ENCODE assay signal across 21 mouse cellular contexts in genomic region chr12:58557261-58557660, GRCm38 (mm10).
"Had no signal": no experiment of that assay in that cellular context is flagged by ENCODE, and none has a peak within 500 bp of the region (broad histone marks: within the 10 kb centered on the region; RNA-seq: fewer than 3 reads in every experiment).

No protein-coding gene starts in this region.

- ATAC-seq: midbrain, embryonic 15.5 days had no signal

- H3K27ac ChIP-seq: kidney, embryonic 15.5 days; left cerebral cortex, adult 2 months; liver, embryonic 13.5 days; lung, embryonic 15.5 days; midbrain, embryonic 10.5 days; midbrain, embryonic 15.5 days; neural tube, embryonic 12.5 days; neural tube, embryonic 15.5 days had no signal

- H3K36me3 ChIP-seq: kidney, embryonic 15.5 days; liver, embryonic 13.5 days; lung, embryonic 15.5 days; midbrain, embryonic 10.5 days; midbrain, embryonic 15.5 days; neural tube, embryonic 12.5 days; neural tube, embryonic 15.5 days; stomach, embryonic 15.5 days had no signal

- H3K4me1 ChIP-seq: kidney, embryonic 15.5 days; liver, embryonic 13.5 days; midbrain, embryonic 10.5 days; midbrain, embryonic 15.5 days; neural tube, embryonic 12.5 days; stomach, embryonic 15.5 days had no signal

- H3K9me3 ChIP-seq: kidney, embryonic 15.5 days; liver, embryonic 13.5 days; lung, embryonic 15.5 days; megakaryocyte, embryonic 14.5 days; midbrain, embryonic 10.5 days; midbrain, embryonic 15.5 days; neural tube, embryonic 12.5 days; neural tube, embryonic 15.5 days; stomach, embryonic 15.5 days had no signal

- H3K9ac ChIP-seq: kidney, embryonic 15.5 days; liver, embryonic 13.5 days; lung, embryonic 15.5 days; midbrain, embryonic 15.5 days; neural tube, embryonic 12.5 days; neural tube, embryonic 15.5 days; stomach, embryonic 15.5 days had no signal

- DNase-seq: kidney, adult 8-10 months; kidney, postnatal 10 days; kidney, postnatal 36 days; layer of hippocampus, postnatal 36 days; liver, embryonic 13.5 days; lung, postnatal 10 days; lung, postnatal 36 days; right cerebral cortex, adult 18-20 months; right cerebral cortex, postnatal 14 days; right cerebral cortex, postnatal 4 days; spleen, adult 18-20 months; thymus, postnatal 25 days had no signal

- H3K27me3 ChIP-seq: kidney, embryonic 15.5 days; liver, embryonic 13.5 days; lung, embryonic 15.5 days; megakaryocyte, embryonic 14.5 days; midbrain, embryonic 15.5 days; neural tube, embryonic 12.5 days; neural tube, embryonic 15.5 days; stomach, embryonic 15.5 days had no signal

- H3K4me2 ChIP-seq: kidney, embryonic 15.5 days; liver, embryonic 13.5 days; lung, embryonic 15.5 days; midbrain, embryonic 15.5 days; neural tube, embryonic 12.5 days; neural tube, embryonic 15.5 days; stomach, embryonic 15.5 days had no signal

- H3K4me3 ChIP-seq: kidney, embryonic 15.5 days; left cerebral cortex, adult 2 months; liver, embryonic 13.5 days; lung, embryonic 15.5 days; megakaryocyte, embryonic 14.5 days; midbrain, embryonic 10.5 days; midbrain, embryonic 15.5 days; neural tube, embryonic 12.5 days; neural tube, embryonic 15.5 days; stomach, embryonic 15.5 days had no signal
